Mouse (Mus musculus): Measurements from ENCODE around the gene Stxbp1. TPM values are rescaled to one million over a fixed set of nuclear protein-coding genes. Genes with fewer than 3 reads are reported as not detected.

The Stxbp1 gene
- polyA plus RNA-seq, 1 experiment: 5.5 TPM

GRCm38 (mm10) chr2:32808816-32809566 lies 38.1 kb downstream of the Stxbp1 start:
- no peak for DNase-seq (ENCODE audit: low read depth in 1 of 2, low spot score in 2 of 2)
- Histone ChIP-seq H3K4me1 (ENCODE audit: control insufficient read depth, insufficient read depth, insufficient read length) (no peaks in the 10 kb centered on the region), H3K27me3 (ENCODE audit: control insufficient read depth, insufficient read depth, low read length) (no peaks in the 10 kb centered on the region), H3K4me3 (ENCODE audit: extremely low read depth, insufficient read depth, insufficient read length) (no peak overlapping the region), H3K27ac (ENCODE audit: insufficient read depth, low read length) (no peak overlapping the region), H3K36me3 (ENCODE audit: control insufficient read depth, insufficient read depth, low read length) (no peaks in the 10 kb centered on the region; the same call in 1 of the 2 replicates)
- TF ChIP-seq CTCF (IDR thresholded peaks at IDR 0.05; ENCODE audit: extremely low read depth, insufficient read depth, insufficient read length, insufficient replicate concordance) (no peak), POLR2A (IDR thresholded peaks at IDR 0.05; ENCODE audit: low read depth, low read length) (no peak)
- 93% methylated on average over 14 of the region's 14 CpGs for WGBS

GRCm38 (mm10) chr2:32798251-32798962 lies 48.6 kb downstream of the Stxbp1 start:
- H3K27ac ChIP-seq (ENCODE audit: insufficient read depth, low read length): no peak overlapping the region
- no peak for DNase-seq (ENCODE audit: low read depth in 1 of 2, low spot score in 2 of 2)
- no peaks in the 10 kb centered on the region; the same call in 1 of the 2 replicates for H3K36me3 ChIP-seq (ENCODE audit: control insufficient read depth, insufficient read depth, low read length)
- TF ChIP-seq CTCF (IDR thresholded peaks at IDR 0.05; ENCODE audit: extremely low read depth, insufficient read depth, insufficient read length, insufficient replicate concordance) (no peak), POLR2A (IDR thresholded peaks at IDR 0.05; ENCODE audit: low read depth, low read length) (no peak)
- H3K27me3 ChIP-seq (ENCODE audit: control insufficient read depth, insufficient read depth, low read length): no peaks in the 10 kb centered on the region
- no peaks in the 10 kb centered on the region for H3K4me1 ChIP-seq (ENCODE audit: control insufficient read depth, insufficient read depth, insufficient read length)
- no peak overlapping the region for H3K4me3 ChIP-seq (ENCODE audit: extremely low read depth, insufficient read depth, insufficient read length)
- 68% methylated on average over 10 of the region's 10 CpGs for WGBS

- Histone ChIP-seq H3K36me3 (ENCODE audit: control insufficient read depth, insufficient read depth, low read length) (no peaks in the 10 kb centered on the region; the same call in 1 of the 2 replicates), H3K4me1 (ENCODE audit: control insufficient read depth, insufficient read depth, insufficient read length) (no peaks in the 10 kb centered on the region), H3K4me3 (ENCODE audit: extremely low read depth, insufficient read depth, insufficient read length) (no peak overlapping the region), H3K27ac (ENCODE audit: insufficient read depth, low read length) (no peak overlapping the region), H3K27me3 (ENCODE audit: control insufficient read depth, insufficient read depth, low read length) (no peaks in the 10 kb centered on the region)
- WGBS: 93% methylated on average over 13 of the region's 13 CpGs
- TF ChIP-seq POLR2A (IDR thresholded peaks at IDR 0.05; ENCODE audit: low read depth, low read length) (no peak), CTCF (IDR thresholded peaks at IDR 0.05; ENCODE audit: extremely low read depth, insufficient read depth, insufficient read length, insufficient replicate concordance) (no peak)
- DNase-seq (ENCODE audit: low read depth in 1 of 2, low spot score in 2 of 2): no peak
Measured at GRCm38 (mm10) chr2:32795748-32796418, 51.2 kb downstream of the Stxbp1 start.

- H3K4me1 ChIP-seq (ENCODE audit: control insufficient read depth, insufficient read depth, insufficient read length): no peaks in the 10 kb centered on the region
- TF ChIP-seq CTCF (IDR thresholded peaks at IDR 0.05; ENCODE audit: extremely low read depth, insufficient read depth, insufficient read length, insufficient replicate concordance) (no peak), POLR2A (IDR thresholded peaks at IDR 0.05; ENCODE audit: low read depth, low read length) (no peak)
- no peaks in the 10 kb centered on the region for H3K27me3 ChIP-seq (ENCODE audit: control insufficient read depth, insufficient read depth, low read length)
- no peak overlapping the region for H3K4me3 ChIP-seq (ENCODE audit: extremely low read depth, insufficient read depth, insufficient read length)
- WGBS: 84% methylated on average over 6 of the region's 6 CpGs
- H3K36me3 ChIP-seq (ENCODE audit: control insufficient read depth, insufficient read depth, low read length): no peaks in the 10 kb centered on the region
- DNase-seq (ENCODE audit: low read depth in 1 of 2, low spot score in 2 of 2): no peak
- H3K27ac ChIP-seq (ENCODE audit: insufficient read depth, low read length): no peak overlapping the region
Measured at GRCm38 (mm10) chr2:32791297-32791696, 55.7 kb downstream of the Stxbp1 start.

- DNase-seq (ENCODE audit: low read depth in 1 of 2, low spot score in 2 of 2): no peak
- Histone ChIP-seq H3K36me3 (ENCODE audit: control insufficient read depth, insufficient read depth, low read length) (no peaks in the 10 kb centered on the region), H3K27me3 (ENCODE audit: control insufficient read depth, insufficient read depth, low read length) (no peaks in the 10 kb centered on the region), H3K4me3 (ENCODE audit: extremely low read depth, insufficient read depth, insufficient read length) (no peak overlapping the region), H3K4me1 (ENCODE audit: control insufficient read depth, insufficient read depth, insufficient read length) (no peaks in the 10 kb centered on the region; the same call in 1 of the 2 replicates), H3K27ac (ENCODE audit: insufficient read depth, low read length) (no peak overlapping the region)
- WGBS: 91% methylated on average over 2 of the region's 2 CpGs
- TF ChIP-seq CTCF (IDR thresholded peaks at IDR 0.05; ENCODE audit: extremely low read depth, insufficient read depth, insufficient read length, insufficient replicate concordance) (no peak), POLR2A (IDR thresholded peaks at IDR 0.05; ENCODE audit: low read depth, low read length) (no peak)
Measured at GRCm38 (mm10) chr2:32788581-32788980, 58.5 kb downstream of the Stxbp1 start.

GRCm38 (mm10) chr2:32787176-32787575 lies 59.9 kb downstream of the Stxbp1 start:
- Histone ChIP-seq H3K27ac (ENCODE audit: insufficient read depth, low read length) (no peak overlapping the region), H3K27me3 (ENCODE audit: control insufficient read depth, insufficient read depth, low read length) (no peaks in the 10 kb centered on the region), H3K4me3 (ENCODE audit: extremely low read depth, insufficient read depth, insufficient read length) (no peak overlapping the region), H3K36me3 (ENCODE audit: control insufficient read depth, insufficient read depth, low read length) (no peaks in the 10 kb centered on the region), H3K4me1 (ENCODE audit: control insufficient read depth, insufficient read depth, insufficient read length) (no peaks in the 10 kb centered on the region; the same call in 1 of the 2 replicates)
- WGBS: 63% methylated on average over 6 of the region's 6 CpGs
- TF ChIP-seq CTCF (IDR thresholded peaks at IDR 0.05; ENCODE audit: extremely low read depth, insufficient read depth, insufficient read length, insufficient replicate concordance): no peak
- TF ChIP-seq POLR2A (IDR thresholded peaks at IDR 0.05; ENCODE audit: low read depth, low read length): no peak
- no peak for DNase-seq (ENCODE audit: low read depth in 1 of 2, low spot score in 2 of 2)
